Mouse (Mus musculus) left cerebral cortex, postnatal 10 days (tissue): ENCODE results near the gene Kdm4a. TPM values are rescaled to one million over a fixed set of nuclear protein-coding genes. Genes with fewer than 3 reads are reported as not detected.

Experiments used
- DNase-seq, 2 experiments: peaks; one replicate each; pipeline ENCODE4 v3.0.0; 2021 to 2022; ENCODE audit warnings: low spot score in 2 of 2, mixed read lengths in 1 of 2; ENCODE audit errors: extremely low spot score in 1 of 2
- intact Hi-C: fragments of 180-260 bp; cut with DNase I; formaldehyde crosslinking; loops from one replicate; pipeline ENCODE4 v1.15.1; 2025
- total RNA-seq, 2 experiments: library from RNA; stranded (reverse); gene quantifications; 2 replicates each; pipeline ENCODE4 v1.2.3; 2021

Kdm4a gene
- total RNA-seq, 2 experiments from 2014 or later, result 56.8 to 58.9 TPM

DNA sequence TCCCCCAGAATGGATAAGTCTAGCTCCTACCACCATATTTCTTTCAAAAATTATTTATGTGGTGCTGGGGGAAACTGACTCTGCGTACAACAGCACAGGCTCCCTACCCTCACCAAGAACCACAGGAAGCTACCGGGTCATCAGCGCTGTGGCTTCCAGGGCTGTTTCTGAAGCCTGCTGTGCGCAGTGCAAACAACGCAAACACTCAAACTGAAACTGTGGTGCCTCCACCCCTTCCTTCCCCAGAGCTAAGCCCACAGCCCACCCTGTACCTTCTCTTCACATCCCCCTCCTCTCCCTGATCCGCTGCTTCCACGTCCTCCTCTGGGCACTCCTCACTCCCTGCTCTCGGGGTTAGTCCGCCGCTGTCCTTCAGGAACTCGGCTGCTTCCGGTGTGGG lies 17.7 kb downstream of the Kdm4a start:
- intact Hi-C loops, result loop anchor here (5.0 kb wide), 1 partner anchor 45 kb away; no protein-coding TSS in a partner anchor
- DNase-seq, result no peak

DNA sequence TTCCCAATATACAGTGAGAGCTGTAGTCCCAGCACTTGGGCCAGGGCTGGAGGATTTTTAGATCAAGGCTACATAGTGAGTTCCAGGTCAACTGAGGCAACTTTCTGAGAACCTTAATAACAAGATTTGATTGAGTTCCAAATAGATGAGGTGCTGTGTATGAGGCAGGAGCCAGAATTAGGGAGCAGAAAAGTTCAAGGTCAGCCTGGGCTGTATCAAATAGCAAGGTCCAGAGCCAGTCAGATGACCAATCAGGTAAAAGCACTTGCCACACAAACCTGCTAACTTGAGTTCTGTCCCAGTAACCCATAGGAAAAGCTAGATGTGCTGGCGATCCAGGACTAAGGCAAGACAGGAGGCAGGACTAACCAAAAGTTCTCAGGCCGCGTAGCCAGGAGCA lies 22.2 kb downstream of the Kdm4a start:
- DNase-seq, result no peak
- intact Hi-C loops, result no loop called here

DNA sequence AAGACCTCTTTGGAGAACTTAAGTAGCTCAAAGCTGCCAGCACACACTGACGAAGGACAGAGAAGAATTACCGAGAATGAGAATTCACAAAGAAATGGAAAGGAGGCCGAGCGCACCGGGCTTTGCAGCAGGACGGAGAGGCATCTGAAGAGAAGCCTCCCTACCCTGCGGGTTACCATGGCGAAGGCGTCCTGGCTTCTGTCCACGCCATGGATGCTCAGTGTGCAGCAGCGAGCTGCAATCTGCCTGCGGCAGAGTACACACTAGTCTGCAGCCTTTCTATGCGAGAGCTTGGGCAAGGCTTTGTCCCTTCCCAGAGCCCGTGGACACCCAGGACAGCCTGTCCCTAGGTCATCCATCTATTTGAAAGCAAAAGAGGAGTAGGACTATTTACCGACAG lies 23.3 kb downstream of the Kdm4a start:
- DNase-seq, result no peak
- intact Hi-C loops, result no loop called here

DNA sequence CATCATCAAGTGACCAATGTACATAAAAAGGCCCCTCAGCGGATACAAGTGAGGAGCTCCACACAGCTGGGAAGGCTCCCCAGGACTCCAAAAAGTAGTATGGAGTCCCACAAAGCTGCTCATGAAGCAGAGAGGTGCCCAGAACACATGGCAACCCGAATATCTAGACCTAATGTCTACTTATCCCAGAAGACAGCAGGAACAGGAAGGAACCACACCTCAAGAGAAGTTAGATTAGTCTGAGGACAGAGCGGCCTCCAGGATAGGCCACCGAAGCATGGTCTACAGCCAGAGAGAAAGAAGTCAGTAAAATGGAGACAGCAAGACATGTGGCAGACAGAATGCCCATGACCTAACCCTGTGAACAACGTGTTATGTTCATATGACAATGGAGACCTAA lies 25.0 kb downstream of the Kdm4a start:
- DNase-seq, result no peak
- intact Hi-C loops, result no loop called here

DNA sequence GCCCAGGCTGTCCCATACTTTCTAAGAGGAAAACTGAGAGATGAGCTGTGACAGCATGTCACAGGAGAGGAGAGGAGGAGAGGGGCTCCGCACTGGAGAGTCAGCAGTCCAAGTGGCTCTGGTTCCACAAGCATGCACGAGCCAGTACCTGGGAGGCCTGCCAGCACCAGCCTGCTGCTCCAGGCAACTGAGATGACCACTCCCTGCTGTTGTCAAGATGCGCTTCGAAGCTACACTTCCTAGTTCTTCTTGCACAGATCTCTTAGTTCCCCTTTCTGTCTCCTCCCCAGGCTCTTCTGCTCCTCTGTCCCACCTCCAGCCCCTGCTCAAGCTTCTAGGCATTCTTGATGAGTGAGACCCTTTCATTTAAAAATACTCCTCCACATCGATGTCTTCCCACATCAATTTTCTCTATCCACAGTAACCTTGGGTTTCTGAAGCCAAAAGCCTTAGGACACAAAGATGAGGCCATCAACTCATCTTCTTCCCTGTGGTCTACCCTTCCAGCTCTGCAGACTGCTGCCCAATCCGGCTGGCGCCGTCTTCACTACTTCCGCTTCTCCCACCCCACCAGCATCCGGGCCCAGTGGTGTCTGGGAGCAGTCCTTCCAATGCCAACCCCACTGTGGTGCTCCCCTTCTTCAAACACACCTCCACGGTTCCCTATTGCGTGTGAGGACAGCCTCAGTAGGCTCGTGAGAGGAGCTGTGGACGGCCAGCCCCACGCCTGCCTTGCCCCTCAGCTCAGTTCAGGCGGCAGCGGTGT lies 27.6 kb downstream of the Kdm4a start:
- DNase-seq, result peak in 1 of 2 experiments; percentile 72
- intact Hi-C loops, result no loop called here

DNA sequence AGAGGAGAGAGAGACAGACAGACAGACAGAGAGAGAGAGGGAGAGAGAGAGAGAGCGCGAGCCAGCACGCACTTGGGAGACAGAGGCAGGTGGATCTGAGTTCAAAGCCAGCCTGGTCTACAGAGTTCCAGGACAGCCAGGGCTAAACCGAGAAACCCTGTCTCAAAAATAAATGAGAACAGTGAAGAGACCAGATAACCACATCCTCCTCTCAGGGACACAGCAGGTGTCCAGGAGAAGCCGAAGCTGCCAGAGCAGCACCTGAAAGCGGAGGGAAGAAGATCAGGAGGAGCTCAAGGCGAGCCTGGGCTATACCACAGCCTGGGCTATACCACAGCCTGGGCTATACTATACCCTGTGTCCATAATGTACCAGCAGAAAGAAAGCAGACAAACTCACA lies 29.0 kb downstream of the Kdm4a start:
- intact Hi-C loops, result no loop called here

DNA sequence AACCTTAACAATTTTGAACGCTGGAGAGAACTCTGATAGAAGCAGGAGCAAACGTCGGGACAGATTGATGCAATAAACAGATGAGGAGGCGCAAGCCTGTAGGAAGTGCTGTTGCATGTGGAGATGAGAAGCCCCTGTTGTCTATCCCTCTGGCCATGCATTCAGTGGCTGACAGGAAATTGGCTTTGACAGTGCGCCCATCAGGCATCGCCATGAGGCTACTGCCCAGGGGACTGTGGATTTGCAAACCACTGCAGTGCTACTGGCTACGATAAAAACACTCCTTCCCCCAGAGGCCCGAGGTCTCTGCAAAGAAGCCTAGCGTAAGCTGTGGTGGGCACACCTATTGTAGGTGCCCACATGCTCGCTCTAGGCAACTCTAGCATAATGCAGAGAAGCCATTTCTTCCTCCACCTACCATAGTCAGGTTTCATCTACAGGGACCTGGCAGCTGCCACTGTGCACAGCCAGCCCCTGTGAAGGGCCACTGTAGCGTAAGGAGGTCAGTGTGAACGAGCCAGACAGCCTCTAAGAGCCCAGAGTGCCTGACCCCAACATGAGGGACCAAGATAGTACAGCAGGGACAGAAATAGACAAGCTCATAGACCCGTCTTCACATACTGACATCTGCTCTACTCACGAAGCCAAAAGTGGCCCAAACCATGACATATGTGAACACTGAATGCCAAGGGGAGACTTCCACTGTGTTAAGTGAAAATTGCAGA lies 29.7 kb downstream of the Kdm4a start:
- DNase-seq, result no peak
- intact Hi-C loops, result no loop called here

More for the DNA sequence above, 29.0 kb downstream of the Kdm4a start:
- DNase-seq, result no peak

DNA sequence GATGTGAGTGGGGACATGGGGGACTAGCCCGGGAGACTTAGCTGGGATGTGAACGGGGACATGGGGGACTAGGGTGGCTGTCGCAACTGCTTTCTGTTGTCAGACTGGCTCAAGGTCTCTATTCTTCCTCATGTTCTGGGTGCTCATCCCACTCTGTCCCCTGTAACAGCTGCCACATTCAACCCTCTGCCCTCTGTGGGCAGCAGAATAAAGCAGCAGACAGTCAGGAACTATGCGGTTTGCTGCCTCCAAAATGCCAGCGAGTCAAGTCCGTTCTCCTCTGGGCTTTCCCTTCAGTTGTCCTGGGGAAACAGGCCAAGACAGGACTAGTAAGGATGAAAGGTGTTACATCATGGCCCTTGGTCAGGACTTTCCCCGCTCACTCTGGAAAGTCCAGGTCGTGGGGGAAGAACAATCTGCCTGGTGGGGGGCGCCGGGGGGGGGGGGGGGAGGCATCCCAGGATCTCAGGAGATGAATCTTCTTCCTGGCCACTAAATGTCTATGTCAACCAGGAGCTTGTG lies 30.7 kb downstream of the Kdm4a start:
- intact Hi-C loops, result no loop called here
- no peak for DNase-seq

DNA sequence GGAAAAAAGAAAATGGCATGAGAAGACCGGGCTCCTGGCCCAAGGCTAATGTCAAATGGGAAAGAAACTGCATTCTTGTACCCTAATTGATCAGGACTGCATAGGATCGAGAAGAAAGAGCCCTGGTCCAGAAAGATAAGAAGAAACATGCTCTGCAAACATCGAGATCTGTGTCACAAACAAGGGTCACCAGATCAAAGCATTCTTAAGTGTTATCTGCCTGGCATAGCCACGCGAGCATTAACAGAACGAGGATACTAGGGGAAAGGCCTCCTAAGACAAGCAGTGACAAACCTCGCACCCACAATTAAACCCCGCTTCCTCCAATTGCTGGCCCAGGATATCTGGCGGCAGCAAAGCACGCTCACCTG lies 31.5 kb downstream of the Kdm4a start:
- DNase-seq, result no peak
- intact Hi-C loops, result no loop called here

DNA sequence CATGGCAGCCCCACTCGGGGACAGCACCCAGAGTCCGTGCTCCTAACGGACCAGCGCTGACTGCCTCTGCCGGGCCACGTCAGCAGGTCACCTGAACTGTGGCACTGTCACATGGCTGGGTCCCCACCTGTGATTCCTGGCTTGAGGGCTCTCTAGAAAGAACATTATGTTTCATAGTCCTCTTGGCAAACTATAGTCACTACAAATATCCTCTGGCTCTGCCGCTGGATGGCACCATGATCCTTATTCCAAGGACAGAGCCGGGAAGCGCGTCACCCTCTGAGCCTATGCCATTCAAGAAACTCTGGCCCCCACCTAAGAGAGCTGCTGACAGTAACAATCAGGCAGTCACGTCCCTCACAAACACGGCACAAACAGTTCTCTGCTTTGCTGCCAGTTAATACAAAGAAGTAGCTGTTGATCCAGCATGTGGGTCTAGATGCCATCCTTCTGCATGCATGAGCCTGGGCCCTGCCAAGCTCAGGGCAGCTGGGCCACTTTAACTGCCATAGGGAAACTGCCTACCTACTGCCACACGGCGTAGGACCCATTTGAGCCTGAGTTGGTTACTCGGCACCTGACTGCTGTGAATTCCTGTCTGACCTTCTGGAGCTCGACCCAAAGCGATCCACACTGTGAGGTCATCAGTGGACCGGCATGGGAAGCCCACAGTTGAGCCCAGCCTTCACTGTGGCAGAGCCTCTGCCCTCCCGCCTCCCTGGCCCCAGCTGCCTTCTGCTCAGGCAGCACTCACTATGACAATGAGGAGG lies 32.1 kb downstream of the Kdm4a start:
- intact Hi-C loops, result no loop called here
- DNase-seq, result no peak

DNA sequence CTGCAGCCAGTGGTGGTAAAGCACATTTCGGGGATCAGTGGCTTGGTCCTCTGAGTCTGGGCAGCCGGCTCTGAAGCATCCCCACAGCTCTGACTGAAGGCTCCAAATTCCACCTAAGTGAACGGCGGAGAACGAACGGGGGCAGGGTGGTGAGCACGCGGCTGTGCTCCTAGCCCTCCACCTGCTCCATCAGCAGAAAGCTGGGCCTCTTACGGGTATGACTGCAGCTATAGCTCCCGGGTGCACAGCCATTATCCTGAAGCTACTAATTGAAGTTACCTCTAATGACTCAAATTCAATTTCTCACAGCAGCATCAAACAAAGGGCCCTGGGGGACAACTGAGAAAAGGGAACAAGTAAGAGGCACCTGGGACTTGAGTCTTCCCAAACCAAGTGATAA lies 32.8 kb downstream of the Kdm4a start:
- no peak for DNase-seq
- intact Hi-C loops, result no loop called here

DNA sequence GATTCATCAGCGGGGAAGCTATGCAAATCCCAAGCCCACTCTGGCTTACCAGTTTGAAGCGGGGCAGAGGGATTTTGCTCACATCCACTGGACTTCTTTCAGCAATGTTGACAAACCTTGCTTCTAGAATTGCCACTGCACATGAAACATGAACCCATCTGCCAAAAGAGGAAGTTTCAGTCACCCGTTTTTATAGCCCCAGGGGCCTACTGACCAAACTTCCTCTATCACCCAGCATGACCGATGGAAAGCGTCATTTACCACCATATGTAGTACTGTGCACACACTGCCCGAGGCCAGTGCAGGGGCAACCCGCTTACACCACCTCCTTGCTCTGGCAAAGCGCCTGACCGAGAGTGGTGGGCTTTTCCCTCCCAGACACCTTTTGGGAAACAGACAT lies 35.5 kb downstream of the Kdm4a start:
- no peak for DNase-seq
- intact Hi-C loops, result no loop called here

DNA sequence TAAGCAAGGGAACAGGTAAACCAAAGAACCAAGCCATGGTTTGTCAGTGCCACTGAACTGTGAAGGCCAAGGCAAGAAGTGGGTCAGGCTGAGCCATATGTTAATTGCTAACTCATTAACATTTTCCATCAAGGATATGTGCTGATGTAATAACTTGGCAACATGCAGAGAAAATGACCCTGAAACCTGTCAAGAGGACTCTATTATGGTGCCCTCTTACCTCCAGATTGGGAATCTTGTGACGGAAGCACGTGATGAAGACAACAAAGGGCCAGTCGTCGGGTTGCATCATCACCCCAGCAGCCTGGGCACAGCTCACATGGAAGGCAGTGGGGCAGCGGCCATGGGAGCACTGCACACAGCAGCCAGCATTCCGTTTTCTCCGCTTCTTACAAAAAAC lies 36.2 kb downstream of the Kdm4a start:
- intact Hi-C loops, result no loop called here
- no peak for DNase-seq

DNA sequence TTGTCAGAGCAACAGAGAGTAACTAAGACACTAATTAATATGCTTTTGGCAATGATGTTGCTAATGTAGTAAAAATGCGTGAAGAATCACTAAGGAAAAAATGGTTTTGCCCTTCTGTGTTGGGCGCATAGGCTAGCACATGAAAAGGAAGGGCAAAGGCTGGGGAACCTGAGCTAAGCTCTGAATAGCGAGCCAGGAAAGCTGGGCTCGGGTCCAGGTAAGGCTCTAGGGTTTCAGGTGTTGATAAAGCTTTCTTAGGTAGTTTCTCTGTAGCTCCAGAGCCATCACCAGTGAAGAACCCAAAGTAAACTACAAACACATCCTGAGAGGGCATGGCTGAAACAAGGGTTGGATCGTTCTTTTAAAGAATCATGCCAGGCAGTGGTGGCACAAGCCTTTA lies 38.3 kb downstream of the Kdm4a start:
- intact Hi-C loops, result no loop called here
- no peak for DNase-seq

DNA sequence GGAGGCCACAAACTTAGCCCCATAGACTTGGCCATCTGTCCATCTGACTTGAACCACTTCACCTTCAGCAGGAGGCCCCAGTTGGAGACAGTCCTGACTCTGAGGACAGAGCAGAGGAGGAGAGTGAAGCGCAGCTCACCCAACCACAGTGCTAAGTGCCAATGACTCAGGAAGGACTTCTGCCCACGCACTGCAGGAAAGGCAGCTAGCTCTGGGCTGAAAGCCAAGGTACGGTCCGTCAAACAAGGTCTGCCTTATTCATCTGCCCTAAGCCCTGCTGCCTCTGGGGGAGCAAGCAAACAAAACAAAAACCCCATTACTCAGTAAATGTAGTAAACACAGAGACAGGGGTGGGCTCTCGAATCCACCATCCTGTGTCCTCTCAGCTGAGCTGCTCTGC lies 41.0 kb downstream of the Kdm4a start:
- intact Hi-C loops, result loop anchor here (5.0 kb wide), 1 partner anchor 38 kb away; no protein-coding TSS in a partner anchor
- peak; percentile 64 to 74 for DNase-seq

DNA sequence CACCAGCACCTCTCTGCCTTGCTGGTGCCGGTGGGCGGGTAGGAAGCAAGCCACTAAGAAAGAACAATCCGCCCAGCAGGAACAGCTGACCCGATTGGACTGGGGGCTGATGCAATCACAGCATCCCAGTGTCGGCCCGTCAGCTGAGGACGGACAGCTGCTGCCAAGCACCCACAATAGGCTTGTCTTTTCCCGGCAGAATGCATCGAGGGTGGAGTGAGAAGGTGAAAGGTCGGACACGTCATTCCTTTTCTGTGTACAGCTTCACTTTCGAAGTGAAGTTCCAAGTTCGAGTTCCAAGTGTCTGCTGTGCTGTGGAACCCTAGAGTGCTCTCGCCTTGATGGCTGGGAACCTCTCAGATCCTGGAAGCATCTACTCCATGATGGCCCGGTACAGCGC lies 42.0 kb downstream of the Kdm4a start:
- intact Hi-C loops, result loop anchor here (5.0 kb wide), 1 partner anchor 39 kb away; no protein-coding TSS in a partner anchor
- DNase-seq, result no peak

DNA sequence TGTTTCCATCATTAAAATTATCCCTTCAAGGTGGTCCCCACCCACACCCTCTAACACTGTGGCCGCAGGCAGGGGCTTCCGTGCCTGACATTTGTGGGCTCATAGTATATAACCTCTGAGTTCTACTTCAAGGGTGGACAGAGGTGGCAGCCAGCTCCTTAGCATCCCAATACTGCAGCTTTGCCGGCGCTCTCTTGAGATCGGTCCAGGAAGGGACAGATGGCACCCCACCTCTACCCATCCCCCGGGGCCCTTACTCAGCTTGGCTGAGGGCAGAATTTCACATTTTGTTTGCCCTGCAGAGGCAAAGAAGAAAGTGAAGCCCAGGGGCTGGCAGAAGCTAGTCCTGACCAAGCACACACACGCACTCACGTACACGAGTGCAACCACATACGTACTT lies 42.5 kb downstream of the Kdm4a start:
- DNase-seq, result no peak
- intact Hi-C loops, result loop anchor here (5.0 kb wide), 1 partner anchor 40 kb away; no protein-coding TSS in a partner anchor

DNA sequence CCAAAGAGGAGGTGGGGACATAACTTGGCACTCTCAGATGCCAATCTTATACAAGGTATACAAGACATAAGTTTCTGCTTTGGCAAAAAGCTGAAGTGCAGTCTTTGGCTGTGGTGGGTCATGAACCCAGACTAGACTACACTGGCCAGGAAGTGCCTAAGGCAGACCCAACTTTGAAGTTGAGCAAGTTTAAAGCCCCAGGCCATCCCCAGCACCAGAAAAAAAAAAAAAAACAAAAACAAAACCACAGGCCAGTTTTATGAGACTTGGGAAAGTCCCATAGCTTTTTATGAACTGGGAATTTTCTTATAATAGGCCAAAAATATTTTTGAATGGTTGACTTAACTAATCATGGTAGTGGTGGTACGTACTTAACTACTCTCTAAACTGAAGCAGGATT lies 44.4 kb downstream of the Kdm4a start:
- intact Hi-C loops, result loop anchor here (5.0 kb wide), 1 partner anchor 42 kb away; no protein-coding TSS in a partner anchor
- DNase-seq, result no peak
